16 mouse cellular contexts compared by ENCODE assay signal in the genomic region with DNA sequence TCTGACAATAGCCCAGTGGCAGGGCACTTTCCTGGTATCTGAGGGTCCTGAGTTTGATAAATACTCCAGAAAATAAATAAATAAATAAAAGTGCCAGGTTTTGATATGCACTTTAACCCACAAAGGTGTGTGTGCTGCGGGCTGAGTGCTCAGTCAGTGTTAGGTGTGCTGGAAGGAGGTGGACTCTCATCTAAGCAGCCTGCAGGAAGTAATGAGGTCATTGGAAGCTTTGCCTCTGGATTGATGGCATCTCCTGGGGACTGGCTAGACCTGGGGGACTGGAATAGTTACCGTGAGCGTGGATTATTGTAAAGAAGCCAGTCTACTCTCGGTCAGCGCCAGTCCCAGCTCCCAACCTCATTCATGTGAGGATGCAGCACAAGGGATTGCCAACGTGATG. TPM values are rescaled to one million over a fixed set of nuclear protein-coding genes. Genes with fewer than 3 reads are reported as not detected.
A peak's percentile ranks its signal among the peaks of the same experiment; 100 is the strongest.
DNase-seq lines count a peak whose midpoint lies in the region; ATAC-seq lines count a peak whose summit lies in the region.
"Had no signal": no experiment of that assay in that cellular context is flagged by ENCODE, and none has a peak within 500 bp of the region (broad histone marks: within the 10 kb centered on the region; RNA-seq: fewer than 3 reads in every experiment).

No protein-coding gene starts in this region.

- no peak overlapping the region for H3K4me3 ChIP-seq in embryonic facial prominence, embryonic 14.5 days (ENCODE audit: low read depth, low read length)
- no peak overlapping the region for H3K4me3 ChIP-seq in embryonic facial prominence, embryonic 10.5 days
- H3K4me3 ChIP-seq in kidney, embryonic 16.5 days (ENCODE audit: low read length): no peak overlapping the region
- no peak overlapping the region for H3K4me3 ChIP-seq in midbrain, embryonic 11.5 days (ENCODE audit: low read depth, low read length)
- no peak overlapping the region for H3K4me3 ChIP-seq in midbrain, embryonic 14.5 days (replicated peaks; ENCODE audit: low read depth, low read length)
- H3K4me3 ChIP-seq in liver, embryonic 13.5 days (replicated peaks): no peak overlapping the region
- H3K4me3 ChIP-seq: hindbrain, embryonic 10.5 days had no signal

- H3K9me3 ChIP-seq in embryonic facial prominence, embryonic 14.5 days (ENCODE audit: control insufficient read depth, low read length): no peaks in the 10 kb centered on the region
- H3K9me3 ChIP-seq in embryonic facial prominence, embryonic 10.5 days: no peaks in the 10 kb centered on the region
- no peaks in the 10 kb centered on the region for H3K9me3 ChIP-seq in kidney, embryonic 16.5 days (ENCODE audit: low read length)
- H3K9me3 ChIP-seq in midbrain, embryonic 11.5 days (ENCODE audit: control insufficient read depth, low read length): no peaks in the 10 kb centered on the region
- H3K9me3 ChIP-seq in midbrain, embryonic 14.5 days (ENCODE audit: control insufficient read depth, low read length): no peaks in the 10 kb centered on the region
- no peaks in the 10 kb centered on the region for H3K9me3 ChIP-seq in liver, embryonic 13.5 days (replicated peaks)
- H3K9me3 ChIP-seq: G1E; hindbrain, embryonic 10.5 days had no signal

- H3K4me1 ChIP-seq in embryonic facial prominence, embryonic 14.5 days (ENCODE audit: control insufficient read depth, insufficient read depth, low read length): no peaks in the 10 kb centered on the region
- peaks cover 7% of the 10 kb centered on the region; the same call in 1 of the 2 replicates for H3K4me1 ChIP-seq in embryonic facial prominence, embryonic 10.5 days
- H3K4me1 ChIP-seq in kidney, embryonic 16.5 days (ENCODE audit: insufficient read depth, low read length): no peaks in the 10 kb centered on the region
- no peaks in the 10 kb centered on the region for H3K4me1 ChIP-seq in midbrain, embryonic 11.5 days (ENCODE audit: control insufficient read depth, insufficient read depth, low read length)
- H3K4me1 ChIP-seq in midbrain, embryonic 14.5 days (ENCODE audit: control insufficient read depth, insufficient read depth, low read length): no peaks in the 10 kb centered on the region
- peaks cover 40% of the 10 kb centered on the region for H3K4me1 ChIP-seq in liver, embryonic 13.5 days (replicated peaks)

- H3K27me3 ChIP-seq in embryonic facial prominence, embryonic 14.5 days (replicated peaks; ENCODE audit: control insufficient read depth, insufficient read depth, low read length): no peaks in the 10 kb centered on the region
- no peaks in the 10 kb centered on the region for H3K27me3 ChIP-seq in embryonic facial prominence, embryonic 10.5 days (replicated peaks; ENCODE audit: low read depth, poor library complexity, severe bottlenecking)
- no peaks in the 10 kb centered on the region for H3K27me3 ChIP-seq in kidney, embryonic 16.5 days (ENCODE audit: insufficient read depth, low read length)
- H3K27me3 ChIP-seq in midbrain, embryonic 11.5 days (ENCODE audit: control insufficient read depth, insufficient read depth, low read length): no peaks in the 10 kb centered on the region
- no peaks in the 10 kb centered on the region for H3K27me3 ChIP-seq in midbrain, embryonic 14.5 days (ENCODE audit: control insufficient read depth, insufficient read depth, low read length)
- no peaks in the 10 kb centered on the region for H3K27me3 ChIP-seq in liver, embryonic 13.5 days

- DNase-seq in embryonic facial prominence, embryonic 14.5 days (ENCODE audit: low spot score): no peak
- DNase-seq in embryonic facial prominence, embryonic 10.5 days (ENCODE audit: low spot score): no peak
- DNase-seq in kidney, postnatal 25 days: no peak
- peak; percentile 78 for DNase-seq in midbrain, embryonic 11.5 days (ENCODE audit: low spot score, missing footprints)
- no peak for DNase-seq in midbrain, embryonic 14.5 days
- DNase-seq in liver, embryonic 13.5 days: no peak
- no peak for DNase-seq in left cerebral cortex, adult 18-20 months (ENCODE audit: low spot score in 2 of 2)
- DNase-seq: cerebellum, adult 9-11 months; gastrocnemius, postnatal 10 days; heart, adult 18-20 months; retina, postnatal 1 day; right cerebral cortex, postnatal 4 days had no signal

- no peak overlapping the region for H3K9ac ChIP-seq in embryonic facial prominence, embryonic 14.5 days (ENCODE audit: low read depth, low read length)
- no peak overlapping the region for H3K9ac ChIP-seq in kidney, embryonic 16.5 days (replicated peaks; ENCODE audit: low read length)
- H3K9ac ChIP-seq in midbrain, embryonic 11.5 days (ENCODE audit: low read length): no peak overlapping the region
- no peak overlapping the region for H3K9ac ChIP-seq in midbrain, embryonic 14.5 days (replicated peaks; ENCODE audit: low read length)
- no peak overlapping the region for H3K9ac ChIP-seq in liver, embryonic 13.5 days

- no peak overlapping the region for H3K4me2 ChIP-seq in embryonic facial prominence, embryonic 14.5 days (ENCODE audit: low read depth, low read length)
- H3K4me2 ChIP-seq in kidney, embryonic 16.5 days (replicated peaks; ENCODE audit: low read depth, low read length): no peak overlapping the region
- no peak overlapping the region for H3K4me2 ChIP-seq in midbrain, embryonic 11.5 days
- H3K4me2 ChIP-seq in midbrain, embryonic 14.5 days (ENCODE audit: low read length): no peak overlapping the region
- no peak overlapping the region for H3K4me2 ChIP-seq in liver, embryonic 13.5 days

- H3K36me3 ChIP-seq in embryonic facial prominence, embryonic 14.5 days (ENCODE audit: control insufficient read depth, insufficient read depth, low read length): no peaks in the 10 kb centered on the region
- H3K36me3 ChIP-seq in embryonic facial prominence, embryonic 10.5 days (replicated peaks): no peaks in the 10 kb centered on the region
- no peaks in the 10 kb centered on the region for H3K36me3 ChIP-seq in kidney, embryonic 16.5 days (ENCODE audit: insufficient read depth, low read length)
- H3K36me3 ChIP-seq in midbrain, embryonic 11.5 days (ENCODE audit: control insufficient read depth, insufficient read depth, low read length): no peaks in the 10 kb centered on the region
- H3K36me3 ChIP-seq in midbrain, embryonic 14.5 days (ENCODE audit: control insufficient read depth, insufficient read depth, low read length): no peaks in the 10 kb centered on the region
- no peaks in the 10 kb centered on the region for H3K36me3 ChIP-seq in liver, embryonic 13.5 days
- H3K36me3 ChIP-seq: G1E; hindbrain, embryonic 10.5 days had no signal

- WGBS in embryonic facial prominence, embryonic 14.5 days: 62% methylated on average over 6 of the region's 6 CpGs
- WGBS in embryonic facial prominence, embryonic 10.5 days: 68% methylated on average over 6 of the region's 6 CpGs
- 59% methylated on average over 6 of the region's 6 CpGs for WGBS in kidney, embryonic 16.5 days
- WGBS in midbrain, embryonic 11.5 days: 71% methylated on average over 6 of the region's 6 CpGs
- WGBS in midbrain, embryonic 14.5 days: 58% methylated on average over 6 of the region's 6 CpGs
- 65% methylated on average over 6 of the region's 6 CpGs for WGBS in liver, embryonic 13.5 days (ENCODE audit: insufficient replicate concordance)

- H3K27ac ChIP-seq in embryonic facial prominence, embryonic 14.5 days (replicated peaks; ENCODE audit: low read depth, low read length): no peak overlapping the region
- no peak overlapping the region for H3K27ac ChIP-seq in embryonic facial prominence, embryonic 10.5 days (replicated peaks)
- H3K27ac ChIP-seq in kidney, embryonic 16.5 days (ENCODE audit: low read length): no peak overlapping the region
- no peak overlapping the region for H3K27ac ChIP-seq in midbrain, embryonic 11.5 days (ENCODE audit: low read depth, low read length)
- no peak overlapping the region for H3K27ac ChIP-seq in midbrain, embryonic 14.5 days (replicated peaks; ENCODE audit: low read depth, low read length)
- H3K27ac ChIP-seq in liver, embryonic 13.5 days: no peak overlapping the region
- H3K27ac ChIP-seq: hindbrain, embryonic 10.5 days had no signal

- ATAC-seq in embryonic facial prominence, embryonic 14.5 days (ENCODE audit: low read depth): 0 out of 2 replicates have a peak, but pooled peaks have one; percentile 18
- ATAC-seq in kidney, embryonic 16.5 days (ENCODE audit: low FRiP score, low TSS enrichment): peak; percentile 31; the same call in 1 of the 2 replicates
- ATAC-seq in midbrain, embryonic 11.5 days (ENCODE audit: low FRiP score): no peak
- no peak for ATAC-seq in midbrain, embryonic 14.5 days (ENCODE audit: low FRiP score, low TSS enrichment)
- ATAC-seq in liver, embryonic 13.5 days (ENCODE audit: low read depth): 0 out of 2 replicates have a peak, but pooled peaks have one; percentile 24
- ATAC-seq: CD4-positive, CD25-positive, alpha-beta regulatory T cell, adult 4 months had no signal

RNA-seq across cellular contexts. Expression of a gene that starts 33.9 kb away (rescaled TPM):
- 4.8 and 5.4 TPM in 2 replicates for polyA plus RNA-seq in embryonic facial prominence, embryonic 14.5 days (2014; fragmentation: Nextera tagmentation; extraction: Ambion mirVana)
- polyA plus RNA-seq in embryonic facial prominence, embryonic 10.5 days (2016; fragmentation: Nextera tagmentation; extraction: Ambion mirVana): 8.1 and 8.3 TPM in 2 replicates
- polyA plus RNA-seq in kidney, embryonic 16.5 days (2015; fragmentation: Nextera tagmentation; extraction: Ambion mirVana): 5.4 and 5.8 TPM in 2 replicates
- 6.8 and 7.9 TPM in 2 replicates for polyA plus RNA-seq in midbrain, embryonic 11.5 days (2014; fragmentation: Nextera tagmentation; extraction: Ambion mirVana)
- 9.1 and 9.7 TPM in 2 replicates for polyA plus RNA-seq in midbrain, embryonic 14.5 days (2014; fragmentation: Nextera tagmentation; extraction: Ambion mirVana)
- 2.4 and 3.0 TPM in 2 replicates for polyA plus RNA-seq in liver, embryonic 13.5 days (2015; fragmentation: Nextera tagmentation; extraction: Ambion mirVana)
- total RNA-seq in left cerebral cortex, adult 18-20 months (2021): 10 to 100 TPM; 20.4 to 20.7 TPM

RNA-seq across cellular contexts. Expression of a gene that starts 34.8 kb away (rescaled TPM):
- 277 and 281 TPM in 2 replicates for polyA plus RNA-seq in embryonic facial prominence, embryonic 14.5 days (2014; fragmentation: Nextera tagmentation; extraction: Ambion mirVana)
- polyA plus RNA-seq in embryonic facial prominence, embryonic 10.5 days (2016; fragmentation: Nextera tagmentation; extraction: Ambion mirVana): 201 and 228 TPM in 2 replicates
- 405 and 416 TPM in 2 replicates for polyA plus RNA-seq in kidney, embryonic 16.5 days (2015; fragmentation: Nextera tagmentation; extraction: Ambion mirVana)
- 233 and 256 TPM in 2 replicates for polyA plus RNA-seq in midbrain, embryonic 11.5 days (2014; fragmentation: Nextera tagmentation; extraction: Ambion mirVana)
- polyA plus RNA-seq in midbrain, embryonic 14.5 days (2014; fragmentation: Nextera tagmentation; extraction: Ambion mirVana): 239 and 313 TPM in 2 replicates
- polyA plus RNA-seq in liver, embryonic 13.5 days (2015; fragmentation: Nextera tagmentation; extraction: Ambion mirVana): 164 and 196 TPM in 2 replicates
- total RNA-seq in left cerebral cortex, adult 18-20 months (2021): 100 to 1,000 TPM; 590 to 591 TPM

Comparison
In these comparisons a context has a peak if more than half of its experiments do, and no peak if none do; other contexts are left out.
1. ATAC-seq: peak in embryonic facial prominence, embryonic 14.5 days (single experiment), kidney, embryonic 16.5 days (single experiment) and liver, embryonic 13.5 days (single experiment); none in midbrain, embryonic 11.5 days (single experiment) and midbrain, embryonic 14.5 days (single experiment).